Mouse (Mus musculus) midbrain, embryonic 14.5 days (tissue): ENCODE data around the gene Cdk18. TPM values are rescaled to one million over a fixed set of nuclear protein-coding genes. Genes with fewer than 3 reads are reported as not detected.
A peak's percentile ranks its signal among the peaks of the same experiment; 100 is the strongest.

ENCODE experiments used
- ATAC-seq: fragments of 200-750 bp; cut with Nextera tagmentation; 2 replicates; pipeline ENCODE4 v1.8.0; 2017; ENCODE audit warnings: moderate number of reproducible peaks, moderate library complexity; ENCODE audit not compliant: low FRiP score, low TSS enrichment
- DNase-seq: peaks from one replicate; pipeline ENCODE4 v3.0.0-alpha.2; 2015
- H3K27ac ChIP-seq: fragments of 300-500 bp; sonication (generic); replicated peaks from 2 replicates; pipeline ENCODE4 v1.5.1; 2014; ENCODE audit warnings: mild to moderate bottlenecking, low read depth, low read length, moderate library complexity
- H3K27me3 ChIP-seq: fragments of 300-500 bp; sonication (generic); 2 replicates; pipeline ENCODE4 v1.6.1; 2014; ENCODE audit warnings: low read length, control low read depth, mixed read lengths; ENCODE audit not compliant: control insufficient read depth, insufficient read depth
- H3K36me3 ChIP-seq: fragments of 300-500 bp; sonication (generic); 2 replicates; pipeline ENCODE4 v1.6.1; 2014; ENCODE audit warnings: low read length, control low read depth; ENCODE audit not compliant: control insufficient read depth, insufficient read depth
- H3K4me1 ChIP-seq: fragments of 300-500 bp; sonication (generic); 2 replicates; pipeline ENCODE4 v1.6.1; 2014; ENCODE audit warnings: mild to moderate bottlenecking, antibody characterized with exemption, low read length, control low read depth; ENCODE audit not compliant: control insufficient read depth, insufficient read depth
- H3K4me2 ChIP-seq: fragments of 300-500 bp; sonication (generic); 2 replicates; pipeline ENCODE4 v1.6.1; 2014; ENCODE audit warnings: mild to moderate bottlenecking, low read length, moderate library complexity
- H3K4me3 ChIP-seq: fragments of 300-500 bp; sonication (generic); replicated peaks from 2 replicates; pipeline ENCODE4 v1.5.1; 2014; ENCODE audit warnings: low read depth, low read length
- H3K9ac ChIP-seq: fragments of 300-500 bp; sonication (generic); replicated peaks from 2 replicates; pipeline ENCODE4 v1.6.1; 2014; ENCODE audit warnings: mild to moderate bottlenecking, low read length, moderate library complexity
- H3K9me3 ChIP-seq: fragments of 300-500 bp; sonication (generic); 2 replicates; pipeline ENCODE4 v1.6.1; 2016; ENCODE audit warnings: low read length, control low read depth, mixed read lengths; ENCODE audit not compliant: control insufficient read depth
- WGBS: fragments of 180-500 bp; shearing (Covaris S2); extraction: QIAGEN DNeasy Blood & Tissue Kit; methylation state at CpG from one replicate; pipeline ENCODE4 v1.1.7; 2014; 5-methylcytosine and 5-hydroxymethylcytosine counted together
- polyA plus RNA-seq: library from polyadenylated mRNA; unstranded; fragments of >200 nt; fragmentation: Nextera tagmentation; extraction: Ambion mirVana; gene quantifications from 2 replicates; pipeline ENCODE4 v1.2.1, GENCODE M21; 2014

Cdk18 gene
- 0.63 and 1.1 TPM in 2 replicates for polyA plus RNA-seq

DNA sequence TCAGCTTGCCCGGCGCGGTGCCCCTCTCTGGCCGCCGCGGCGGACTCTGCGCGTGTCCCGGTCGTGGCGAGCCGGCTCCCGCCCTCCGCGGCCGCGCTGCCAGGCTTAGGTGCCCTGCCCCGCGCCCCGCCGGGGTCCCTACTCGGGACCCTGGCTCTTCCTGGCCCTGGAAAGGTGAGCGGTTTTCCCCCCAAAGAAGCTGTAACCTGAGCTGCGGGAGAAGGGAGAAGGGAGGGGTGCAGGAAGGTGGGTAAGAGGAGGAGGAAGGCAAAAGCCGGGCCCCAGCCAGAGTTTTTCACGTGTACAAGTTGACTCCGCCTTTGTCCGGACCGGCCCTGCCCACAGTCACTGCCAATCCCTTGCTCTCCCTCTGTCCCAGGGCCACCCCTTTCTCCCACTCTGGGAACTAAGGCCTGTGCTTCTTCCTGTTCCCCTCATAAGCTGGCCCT, at the start of gene Cdk18:
Cdk18 (minus strand) TSS at position 269 of the 449 bp plus-strand sequence.
- WGBS, result under 1% methylated on average over 30 of the region's 30 CpGs
- DNase-seq, result peak; percentile 56

DNA sequence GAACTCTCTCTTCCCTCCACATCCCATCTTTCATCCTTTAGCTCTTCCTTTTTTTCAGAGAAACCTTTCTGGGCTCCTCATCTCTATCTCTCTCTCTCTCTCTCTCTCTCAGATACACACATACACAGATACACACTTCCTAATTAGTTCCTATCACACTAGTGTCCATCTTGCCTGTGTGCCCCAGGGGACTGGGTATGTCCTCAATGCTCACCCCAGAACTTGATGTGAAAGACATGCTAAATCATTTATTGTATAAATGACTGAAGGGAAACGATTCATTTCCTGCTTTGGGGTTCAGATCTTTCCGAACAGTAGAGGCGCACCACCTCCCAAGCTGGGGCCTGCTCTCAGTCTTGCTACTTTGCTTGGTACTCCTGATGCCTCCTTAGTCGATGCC, 49.7 kb upstream of the Cdk18 start:
- no peaks in the 10 kb centered on the region for H3K9me3 ChIP-seq
- H3K4me3 ChIP-seq, result no peak overlapping the region
- H3K36me3 ChIP-seq, result no peaks in the 10 kb centered on the region
- 28% methylated on average over 4 of the region's 4 CpGs for WGBS
- peaks cover 32% of the 10 kb centered on the region for H3K4me1 ChIP-seq
- DNase-seq (no peak), ATAC-seq (no peak)
- H3K4me2 ChIP-seq, result peak overlapping the region; percentile 88
- peak overlapping the region; percentile 100; the same call in 1 of the 2 replicates for H3K9ac ChIP-seq
- H3K27me3 ChIP-seq, result no peaks in the 10 kb centered on the region
- H3K27ac ChIP-seq, result peak overlapping the region; percentile 100

More for the DNA sequence above, at the start of gene Cdk18:
- ATAC-seq, result no peak
- peaks cover 25% of the 10 kb centered on the region for H3K4me1 ChIP-seq
- peak within 1 kb of the TSS; percentile 59 for H3K9ac ChIP-seq
- no peak within 1 kb of the TSS for H3K27ac ChIP-seq
- peaks cover 21% of the 10 kb centered on the region for H3K27me3 ChIP-seq
- no peaks in the 10 kb centered on the region for H3K36me3 ChIP-seq
- peak within 1 kb of the TSS; percentile 97 for H3K4me2 ChIP-seq
- peak within 1 kb of the TSS; percentile 46 for H3K4me3 ChIP-seq
- no peaks in the 10 kb centered on the region for H3K9me3 ChIP-seq

DNA sequence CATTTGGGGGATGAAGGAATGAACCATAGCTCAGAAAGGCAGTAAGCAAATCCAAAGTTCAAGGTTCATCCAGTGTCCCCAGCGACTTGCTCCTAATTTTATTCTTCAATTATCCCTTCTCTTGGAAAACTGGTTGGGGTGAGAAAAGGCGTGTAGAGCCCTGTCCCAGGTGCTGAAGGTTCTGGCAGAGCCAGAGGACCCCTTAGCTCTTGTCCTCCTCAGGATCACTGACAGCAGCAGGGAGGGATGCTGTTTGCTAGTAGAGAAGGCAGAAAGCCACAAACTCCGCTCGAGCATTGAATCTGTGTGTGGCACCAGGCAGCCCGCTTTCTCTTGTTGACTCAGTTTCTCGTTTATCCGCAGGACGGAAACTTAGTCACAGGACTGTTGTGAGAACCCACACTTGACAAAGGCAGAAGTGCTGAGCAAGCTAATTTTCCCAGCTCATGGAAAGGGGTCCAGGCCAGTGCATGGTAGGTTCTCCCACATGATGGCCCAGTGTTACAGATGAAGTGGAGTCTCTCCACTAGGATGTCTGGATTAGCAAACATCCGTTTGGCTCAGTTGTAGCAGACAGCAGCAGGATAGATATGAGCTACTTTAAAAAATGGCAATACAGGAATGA, 49.1 kb upstream of the Cdk18 start:
- peak overlapping the region; percentile 100; the same call in 1 of the 2 replicates for H3K27ac ChIP-seq
- no peak overlapping the region for H3K4me3 ChIP-seq
- no peak overlapping the region; the same call in 1 of the 2 replicates for H3K4me2 ChIP-seq
- H3K9me3 ChIP-seq, result no peaks in the 10 kb centered on the region
- no peaks in the 10 kb centered on the region for H3K36me3 ChIP-seq
- no peak for ATAC-seq
- 60% methylated on average over 9 of the region's 9 CpGs for WGBS
- no peaks in the 10 kb centered on the region for H3K27me3 ChIP-seq
- no peak overlapping the region for H3K9ac ChIP-seq
- no peak for DNase-seq
- H3K4me1 ChIP-seq, result peaks cover 25% of the 10 kb centered on the region

DNA sequence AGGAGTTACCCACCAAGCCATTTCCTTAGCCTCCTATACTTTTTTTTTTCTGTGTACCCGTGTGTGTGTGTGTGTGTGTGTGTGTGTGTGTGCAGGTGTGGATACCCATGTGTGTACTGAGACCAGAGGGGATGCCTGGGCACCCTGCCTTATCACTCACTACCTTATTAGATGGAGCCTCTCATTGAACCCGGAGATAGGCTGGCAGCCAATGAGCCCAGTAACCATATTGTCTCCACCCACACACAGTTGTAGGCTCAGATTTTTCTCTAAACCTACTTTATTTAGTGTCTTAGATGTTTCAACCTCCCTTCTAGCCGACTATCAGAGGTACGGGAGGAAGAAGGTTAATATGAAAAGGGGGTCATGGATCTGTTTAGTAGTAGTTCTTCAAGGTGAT, 46.8 kb upstream of the Cdk18 start:
- Histone ChIP-seq H3K9ac (no peak overlapping the region), H3K4me2 (no peak overlapping the region), H3K36me3 (no peaks in the 10 kb centered on the region), H3K4me1 (peaks cover 11% of the 10 kb centered on the region), H3K27ac (no peak overlapping the region), H3K27me3 (no peaks in the 10 kb centered on the region), H3K4me3 (no peak overlapping the region), H3K9me3 (no peaks in the 10 kb centered on the region)
- 86% methylated on average over 4 of the region's 4 CpGs for WGBS
- DNase-seq (no peak), ATAC-seq (no peak)

DNA sequence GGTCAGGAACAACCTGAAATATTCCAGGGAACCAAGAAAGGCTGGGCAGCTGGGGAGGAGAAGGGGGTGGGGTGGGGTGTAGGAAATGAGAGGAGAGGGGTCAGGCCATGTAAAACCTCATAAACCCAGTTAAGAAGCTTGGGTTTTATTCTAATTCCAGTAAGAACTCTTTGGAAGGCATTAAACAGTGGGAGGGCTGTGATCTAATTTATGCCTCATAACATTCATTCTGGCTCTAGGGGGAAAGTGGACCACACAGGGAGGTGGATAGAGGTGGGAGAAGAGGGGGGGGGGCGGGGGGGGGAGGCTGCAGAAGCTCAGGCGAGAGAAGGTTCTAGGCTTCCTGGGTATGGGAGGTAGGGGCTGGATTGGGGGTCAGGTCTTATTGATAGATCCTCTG, 32.1 kb upstream of the Cdk18 start:
- no peak for DNase-seq
- no peaks in the 10 kb centered on the region for H3K27me3 ChIP-seq
- H3K4me3 ChIP-seq, result no peak overlapping the region
- H3K27ac ChIP-seq, result no peak overlapping the region
- 15% methylated on average over 2 of the region's 2 CpGs for WGBS
- no peak overlapping the region for H3K9ac ChIP-seq
- peaks cover 22% of the 10 kb centered on the region for H3K4me1 ChIP-seq
- no peaks in the 10 kb centered on the region for H3K36me3 ChIP-seq
- no peak overlapping the region for H3K4me2 ChIP-seq
- no peak for ATAC-seq
- no peaks in the 10 kb centered on the region for H3K9me3 ChIP-seq

DNA sequence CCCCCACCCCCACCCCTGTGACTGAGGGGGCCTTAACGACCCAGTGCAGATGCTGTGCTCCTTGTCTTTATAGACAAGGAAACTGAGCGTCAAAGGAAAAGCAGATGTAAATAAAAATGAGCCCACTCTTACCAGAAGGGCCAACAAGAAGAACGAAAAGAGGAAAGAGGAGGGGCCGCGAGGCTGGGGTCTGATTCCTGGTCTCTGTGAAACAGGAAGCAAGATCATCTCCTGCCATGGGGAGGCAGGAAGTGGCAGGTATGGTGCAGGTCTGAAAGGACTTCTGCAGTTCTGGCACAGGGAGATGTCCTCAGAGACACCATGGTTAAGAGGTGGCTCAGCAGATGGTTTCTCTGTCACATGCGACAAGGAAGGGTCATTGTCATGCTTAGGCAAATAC, 31.2 kb upstream of the Cdk18 start:
- ATAC-seq (no peak), DNase-seq (no peak)
- H3K4me1 ChIP-seq, result peaks cover 22% of the 10 kb centered on the region
- H3K27me3 ChIP-seq, result no peaks in the 10 kb centered on the region
- no peaks in the 10 kb centered on the region for H3K9me3 ChIP-seq
- no peak overlapping the region for H3K4me2 ChIP-seq
- no peak overlapping the region for H3K4me3 ChIP-seq
- 57% methylated on average over 6 of the region's 6 CpGs for WGBS
- H3K9ac ChIP-seq, result no peak overlapping the region
- H3K36me3 ChIP-seq, result no peaks in the 10 kb centered on the region
- no peak overlapping the region for H3K27ac ChIP-seq

DNA sequence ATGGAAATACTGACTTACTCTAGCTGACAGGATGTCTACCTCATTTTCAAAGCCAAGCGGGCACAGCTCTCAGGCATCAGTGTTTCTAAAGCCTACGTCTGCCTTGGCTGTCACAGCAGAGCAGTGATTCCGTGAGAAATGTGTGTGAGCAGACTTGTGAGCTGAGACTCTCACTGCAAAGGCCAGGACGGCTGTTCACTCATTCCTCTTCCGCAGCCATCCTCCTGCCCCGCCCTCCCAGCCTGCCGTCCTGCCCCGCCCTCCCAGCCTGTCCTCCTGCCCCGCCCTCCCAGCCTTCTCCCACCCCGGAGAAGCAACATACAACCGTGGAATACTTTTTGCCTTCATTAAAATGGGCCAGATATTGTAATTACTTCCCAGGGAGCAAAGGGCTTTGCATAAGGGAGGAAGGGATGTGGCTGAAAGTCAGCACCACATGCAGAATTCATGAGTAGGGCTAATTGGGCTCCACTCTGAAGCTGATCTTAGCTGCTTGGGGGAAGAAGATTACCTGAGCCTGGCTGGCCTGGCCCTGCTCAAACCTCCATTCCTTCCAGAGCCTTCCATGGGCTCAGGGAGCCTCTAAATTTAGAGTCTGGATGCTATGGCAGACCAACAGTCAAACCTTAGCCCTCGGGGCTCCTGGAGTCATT, 28.8 kb upstream of the Cdk18 start:
- DNase-seq (peak; percentile 77), ATAC-seq (peak; percentile 74; the same call in 1 of the 2 replicates)
- WGBS, result 11% methylated on average over 12 of the region's 12 CpGs
- Histone ChIP-seq H3K4me1 (peaks cover 27% of the 10 kb centered on the region), H3K4me3 (peak overlapping the region; percentile 19; the same call in 1 of the 2 replicates), H3K4me2 (peak overlapping the region; percentile 47), H3K9ac (peak overlapping the region; percentile 28; the same call in 1 of the 2 replicates), H3K27me3 (no peaks in the 10 kb centered on the region), H3K9me3 (no peaks in the 10 kb centered on the region), H3K27ac (peak overlapping the region; percentile 83), H3K36me3 (no peaks in the 10 kb centered on the region)

DNA sequence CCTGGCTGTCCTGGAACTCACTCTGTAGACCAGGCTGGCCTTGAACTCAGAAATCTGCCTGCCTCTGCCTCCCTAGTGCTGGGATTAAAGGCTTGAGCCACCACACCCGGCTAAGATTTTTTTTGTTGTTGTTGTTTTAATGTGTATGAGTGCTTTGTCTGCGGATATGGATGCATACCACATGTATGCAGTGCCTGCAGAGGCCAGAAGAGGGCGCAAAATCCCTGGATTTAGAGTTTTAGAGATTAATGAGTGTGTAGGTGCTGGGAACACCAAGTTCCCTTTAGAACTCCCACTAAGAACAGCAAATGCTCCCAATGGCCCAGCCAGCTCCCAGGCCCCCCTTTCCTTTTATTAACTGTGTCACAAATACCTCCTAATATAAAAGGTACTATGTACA, 26.4 kb upstream of the Cdk18 start:
- H3K4me3 ChIP-seq, result no peak overlapping the region
- DNase-seq, result no peak
- no peak overlapping the region for H3K9ac ChIP-seq
- no peaks in the 10 kb centered on the region for H3K27me3 ChIP-seq
- no peak for ATAC-seq
- H3K36me3 ChIP-seq, result no peaks in the 10 kb centered on the region
- H3K9me3 ChIP-seq, result no peaks in the 10 kb centered on the region
- no peak overlapping the region for H3K4me2 ChIP-seq
- no peak overlapping the region for H3K27ac ChIP-seq
- WGBS, result 63% methylated on average over 3 of the region's 3 CpGs
- peaks cover 23% of the 10 kb centered on the region; the same call in 1 of the 2 replicates for H3K4me1 ChIP-seq
